Mouse (Mus musculus) mature B cell (primary cell): ENCODE measurements around the gene Myrip.
"Not testable (repeated sequence)": the region's sequence is repeated elsewhere in the genome, so short reads cannot be mapped to it uniquely, and the experiment has no call there.

Experiments
- in situ Hi-C: fragments of 300-500 bp; cut with MboI; formaldehyde crosslinking; loops from 2 replicates; pipeline ENCODE4 v1.14.3; 2019

Gene Myrip

DNA sequence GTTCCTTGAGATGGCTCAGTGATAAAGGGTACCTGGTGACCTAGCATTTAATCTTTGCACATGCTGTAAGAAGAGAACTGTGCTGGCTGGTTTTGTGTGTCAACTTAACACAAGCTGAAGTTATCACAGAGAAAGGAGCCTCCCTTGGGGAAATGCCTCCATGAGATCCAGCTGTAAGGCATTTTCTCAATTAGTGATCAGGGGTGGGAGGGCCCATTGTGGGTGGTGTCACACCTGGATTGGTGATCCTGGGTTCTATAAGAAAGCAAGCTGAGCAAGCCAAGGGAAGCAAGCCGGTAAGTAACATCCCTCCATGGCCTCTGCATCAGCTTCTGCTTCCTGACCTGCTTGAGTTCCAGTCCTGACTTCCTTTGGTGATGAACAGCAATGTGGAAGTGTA, at the start of gene Myrip:
Myrip (plus strand) TSS at position 301 of the 400 bp plus-strand sequence.
- in situ Hi-C loops = not testable (repeated sequence)

DNA sequence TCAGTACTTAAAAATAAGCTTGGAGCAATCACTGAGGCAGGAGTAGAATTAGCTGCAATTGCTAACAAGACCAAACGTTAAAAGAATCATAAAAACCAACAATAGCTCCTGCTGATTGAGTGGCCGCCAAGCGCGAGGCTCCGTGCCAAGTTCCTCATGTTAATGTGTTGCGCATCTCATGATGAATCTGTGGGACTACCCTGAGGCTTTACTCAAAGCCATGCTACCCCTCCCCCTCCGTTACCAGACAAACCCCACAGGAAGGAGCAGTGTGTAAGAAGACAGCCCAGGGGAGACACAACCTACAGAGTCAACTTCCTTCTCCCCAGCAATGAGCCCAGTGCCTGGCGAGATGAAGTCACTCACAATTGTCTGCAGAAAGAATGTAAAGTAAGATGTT, 41.5 kb upstream of the Myrip start:
- in situ Hi-C loops = no loop called here

DNA sequence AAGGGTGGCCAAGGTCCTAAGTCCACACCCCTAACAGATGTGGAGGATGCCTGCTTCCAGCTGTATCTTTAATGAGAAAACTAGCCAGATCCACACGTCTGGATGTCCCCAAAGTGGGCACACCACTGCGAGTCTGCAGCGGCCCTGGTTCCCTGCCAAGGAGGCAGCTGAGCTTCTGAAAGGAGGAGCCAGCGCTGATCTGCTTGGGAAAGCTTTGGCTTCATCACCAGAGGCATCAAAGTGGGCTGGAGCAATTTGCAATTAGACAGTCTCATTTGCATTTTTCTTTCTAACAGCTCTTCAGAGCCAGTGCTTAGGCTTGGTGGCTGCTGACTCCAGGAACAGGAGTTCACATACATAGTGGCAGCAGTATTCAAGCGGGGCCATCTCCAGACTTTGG, 37.3 kb upstream of the Myrip start:
- in situ Hi-C loops = no loop called here

DNA sequence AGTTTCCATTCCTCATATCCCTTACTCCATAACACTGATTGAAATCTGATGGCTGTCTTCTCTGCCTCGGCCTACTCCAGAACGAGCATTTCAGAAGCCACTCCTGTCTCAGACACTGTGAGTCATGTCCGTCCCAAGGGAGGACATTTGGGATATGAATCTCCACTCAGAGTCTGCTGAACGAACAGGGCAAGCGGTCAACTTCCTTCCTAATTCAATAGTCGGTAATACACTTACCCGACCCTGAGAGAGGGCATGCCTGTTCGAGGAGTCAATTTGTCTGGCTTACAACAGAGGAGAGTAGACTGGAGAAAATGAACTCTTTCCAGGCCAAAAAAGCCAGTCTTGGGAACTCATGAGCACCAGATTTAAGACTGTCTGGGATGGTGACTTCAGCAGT, 28.2 kb upstream of the Myrip start:
- in situ Hi-C loops = no loop called here

DNA sequence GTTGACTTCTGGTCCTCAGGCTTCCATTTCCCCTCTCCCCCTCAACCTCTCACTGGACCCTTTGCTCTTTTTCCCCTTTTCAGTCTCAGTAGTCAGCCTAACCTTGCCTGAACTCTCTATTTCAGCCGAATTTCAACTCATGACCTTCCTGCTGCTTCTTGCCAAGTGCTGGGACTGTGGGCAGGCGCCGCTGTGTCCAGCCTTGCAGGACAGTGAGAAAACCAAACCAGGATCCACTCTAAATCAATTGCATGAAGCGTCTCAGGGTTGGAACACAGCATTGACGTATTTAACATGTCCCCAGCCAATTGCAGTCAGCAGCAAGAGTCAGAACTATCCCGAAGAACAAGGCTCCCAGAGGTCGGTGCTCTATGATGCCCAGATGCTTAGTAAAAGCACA, 26.1 kb upstream of the Myrip start:
- in situ Hi-C loops = no loop called here

DNA sequence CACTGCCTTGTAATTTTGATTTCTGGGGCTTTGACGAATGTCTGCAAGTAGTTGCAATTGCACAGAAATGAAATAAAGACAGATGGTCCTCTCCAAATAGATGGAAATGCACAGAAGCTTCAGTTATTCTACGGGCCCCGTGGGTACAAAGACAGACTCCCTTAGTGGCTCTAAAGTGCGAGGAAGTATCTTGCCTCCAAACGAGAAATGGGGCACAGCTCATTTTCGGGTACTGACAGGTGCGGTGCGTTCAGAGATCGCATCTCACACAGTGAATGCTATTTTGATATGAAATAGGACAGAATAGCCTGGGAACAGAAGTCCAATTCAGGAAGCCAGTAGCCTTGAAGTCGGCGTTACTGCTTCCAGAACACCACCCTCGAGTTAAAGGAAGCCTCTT, 20.2 kb upstream of the Myrip start:
- in situ Hi-C loops = no loop called here

DNA sequence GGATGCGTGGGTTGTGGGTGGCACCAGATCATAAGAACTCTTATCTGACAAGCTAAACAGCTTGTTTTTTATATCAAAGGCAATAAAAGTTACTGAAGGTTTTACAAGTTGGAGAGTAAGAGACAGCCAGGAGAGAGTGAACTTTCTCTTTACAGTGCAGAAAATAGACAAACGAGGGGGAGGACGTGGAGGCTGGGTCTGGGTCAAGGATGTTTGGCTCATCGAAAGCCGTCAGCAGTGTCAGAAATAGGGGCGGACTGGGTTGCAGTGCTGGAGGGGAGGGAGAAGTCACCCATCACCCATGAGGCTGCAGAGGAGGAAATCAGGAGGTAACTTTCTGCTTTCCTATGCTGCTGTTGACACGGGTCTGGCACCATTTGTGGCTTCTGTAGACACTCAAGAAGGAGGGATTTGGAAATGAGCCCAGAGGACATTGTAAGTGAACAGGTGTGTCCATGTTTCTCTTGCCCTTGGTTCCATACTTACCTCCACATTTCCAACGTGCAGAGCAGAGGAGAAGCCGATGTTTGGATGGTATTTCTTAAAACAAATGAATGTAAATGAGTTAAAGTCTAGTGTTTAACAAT, 18.8 kb upstream of the Myrip start:
- in situ Hi-C loops = no loop called here

DNA sequence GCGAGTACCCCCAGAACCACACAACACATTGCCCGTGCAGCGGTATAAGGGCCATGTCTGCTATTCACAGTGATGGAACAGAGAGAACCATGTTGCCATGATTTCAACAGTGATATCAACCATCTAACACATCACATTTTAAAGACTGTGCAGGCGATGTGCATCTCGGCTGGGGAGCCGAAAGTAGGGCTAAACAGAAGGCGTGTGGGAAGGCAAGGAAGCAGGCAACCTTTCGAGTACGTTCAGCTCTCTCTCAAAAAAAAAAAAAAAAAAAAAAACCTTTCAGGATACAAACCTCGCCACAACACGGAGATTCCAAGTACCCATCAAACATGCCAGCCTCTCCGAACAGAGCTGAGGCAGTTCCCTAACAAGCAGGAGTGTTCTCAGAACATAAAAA, 17.8 kb upstream of the Myrip start:
- in situ Hi-C loops = no loop called here

DNA sequence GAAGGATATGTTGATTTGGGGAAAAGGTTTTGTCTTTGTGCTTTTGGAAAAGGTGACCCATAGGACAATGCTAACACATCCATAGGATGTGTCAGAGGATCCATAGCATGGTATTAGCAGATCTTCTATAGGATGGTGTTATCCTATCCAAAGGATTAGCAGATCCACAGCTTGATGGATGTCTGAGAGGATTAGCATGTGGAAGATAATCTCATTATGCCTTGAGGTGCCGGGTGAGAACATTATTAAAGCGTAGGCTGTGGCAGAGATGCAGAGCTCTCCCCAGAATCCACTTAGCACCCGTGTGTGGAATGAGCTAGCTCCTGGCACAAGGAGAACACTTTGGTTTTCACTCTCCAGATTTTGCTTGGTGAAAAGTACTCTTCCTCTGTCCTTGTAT, 13.3 kb upstream of the Myrip start:
- in situ Hi-C loops = no loop called here

DNA sequence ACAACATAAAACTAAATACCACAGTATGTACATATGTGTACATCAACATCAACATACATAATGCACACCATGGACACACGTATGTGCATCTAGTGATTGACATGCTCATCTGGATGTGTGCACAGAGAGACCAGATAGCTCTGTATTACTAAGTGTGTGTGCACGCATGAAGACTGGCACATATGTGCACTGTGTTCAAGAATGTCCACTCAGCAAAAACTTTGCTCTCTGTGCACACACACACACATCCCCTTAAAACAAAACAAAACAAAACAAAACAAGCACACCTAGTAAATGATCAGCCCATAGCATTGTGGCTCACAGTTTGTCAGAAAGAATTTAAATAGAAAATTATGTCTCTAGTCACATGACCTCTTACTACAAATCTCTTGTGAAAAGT, 10.9 kb upstream of the Myrip start:
- in situ Hi-C loops = no loop called here

DNA sequence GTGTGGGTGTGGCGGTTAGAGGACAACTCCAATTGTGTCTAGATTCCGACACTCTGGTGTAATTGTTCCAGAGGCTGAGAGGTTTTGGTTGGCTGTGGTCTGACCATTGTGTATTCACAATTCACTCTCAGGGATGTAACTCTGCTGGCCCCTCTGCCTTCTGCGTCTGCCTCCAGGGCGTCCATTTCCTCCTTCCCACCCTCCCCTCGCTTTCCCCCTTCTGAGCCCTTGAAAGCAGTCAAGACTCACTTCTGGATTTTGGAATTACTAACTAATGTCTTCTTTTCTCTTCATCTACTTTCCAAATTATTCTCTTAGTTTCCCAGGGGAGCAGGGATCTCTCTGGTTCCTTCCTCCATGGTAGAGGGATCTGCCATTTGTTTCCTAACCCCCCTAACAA, 8.8 kb upstream of the Myrip start:
- in situ Hi-C loops = no loop called here

DNA sequence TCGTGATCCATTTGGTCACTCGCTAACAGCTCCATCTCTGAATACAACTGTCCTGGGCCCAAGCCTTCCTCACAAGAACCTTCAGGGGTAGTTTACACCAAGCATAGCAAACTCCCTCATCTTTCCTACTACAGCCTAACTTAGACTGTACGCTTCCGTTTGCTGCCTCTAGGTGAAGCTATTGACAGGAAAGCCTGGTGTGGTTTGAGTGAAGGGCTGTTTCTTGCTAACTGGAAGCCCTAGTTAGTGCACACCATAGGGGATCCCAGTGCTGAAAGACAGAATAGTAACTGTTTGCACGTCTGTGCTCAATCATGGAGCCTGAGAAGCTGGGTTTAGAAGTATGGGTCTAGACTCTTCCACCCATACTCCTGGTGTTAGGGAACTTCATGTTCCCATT, 5.8 kb upstream of the Myrip start:
- in situ Hi-C loops = no loop called here

DNA sequence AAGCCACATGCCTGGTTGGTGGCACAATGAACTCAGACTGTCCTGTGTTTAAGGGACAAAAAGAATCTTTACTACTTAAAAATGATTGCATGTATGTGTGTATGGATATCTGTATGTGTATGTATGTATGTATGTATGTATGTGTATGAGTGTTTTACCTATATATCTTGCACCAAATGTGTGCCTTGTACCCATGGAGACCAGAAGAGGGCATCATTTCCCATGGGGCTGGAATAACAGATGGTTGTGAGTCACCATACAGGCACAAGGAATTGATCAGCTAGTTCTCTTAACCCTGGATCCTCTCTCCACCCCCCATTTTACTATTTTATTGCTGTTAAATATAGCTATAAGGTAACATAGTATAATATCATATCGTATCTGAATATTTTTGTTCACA, 4.4 kb upstream of the Myrip start:
- in situ Hi-C loops = no loop called here

DNA sequence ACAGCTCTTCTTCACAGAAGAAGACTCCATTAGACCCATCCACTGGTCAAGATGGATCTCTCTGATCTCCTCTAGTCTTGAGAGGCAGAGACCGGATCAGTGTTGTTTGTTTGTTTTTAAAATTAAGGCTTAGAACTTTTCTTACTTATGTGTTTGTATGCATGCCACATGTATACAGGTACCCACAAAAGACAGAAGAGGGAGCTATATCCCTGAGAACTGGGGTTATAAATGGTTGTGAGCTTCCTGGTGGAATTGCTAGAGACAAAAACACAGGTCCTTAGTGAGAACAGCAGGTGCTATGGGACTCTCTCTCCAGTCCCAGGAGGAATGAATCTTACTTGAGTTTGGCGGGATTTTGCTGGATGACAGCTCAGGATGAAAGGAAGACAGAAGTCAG, 1.9 kb upstream of the Myrip start:
- in situ Hi-C loops = no loop called here

DNA sequence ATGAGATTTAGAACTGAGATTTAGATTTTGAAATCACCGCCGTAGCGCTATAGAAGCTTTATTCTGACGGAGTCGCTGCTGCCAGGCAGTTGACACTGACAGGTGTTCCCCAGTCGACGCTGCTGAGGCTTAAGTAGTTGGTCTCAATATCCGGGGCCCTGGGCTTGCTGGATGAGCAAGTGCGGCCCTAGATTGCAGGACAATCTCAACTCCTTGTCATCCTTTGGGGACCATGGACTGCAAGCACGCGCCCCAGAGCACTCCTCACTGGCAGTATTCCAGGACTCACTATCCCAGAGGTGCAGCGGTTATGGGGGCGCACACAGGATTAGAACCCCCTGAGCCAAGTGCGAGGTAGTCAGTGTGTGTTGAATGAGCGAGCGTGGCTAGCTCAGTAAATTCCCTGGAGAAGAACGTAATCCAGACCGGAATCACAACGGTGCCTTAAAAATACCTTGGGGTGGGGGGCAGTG, 1.7 kb downstream of the Myrip start:
- in situ Hi-C loops = no loop called here

DNA sequence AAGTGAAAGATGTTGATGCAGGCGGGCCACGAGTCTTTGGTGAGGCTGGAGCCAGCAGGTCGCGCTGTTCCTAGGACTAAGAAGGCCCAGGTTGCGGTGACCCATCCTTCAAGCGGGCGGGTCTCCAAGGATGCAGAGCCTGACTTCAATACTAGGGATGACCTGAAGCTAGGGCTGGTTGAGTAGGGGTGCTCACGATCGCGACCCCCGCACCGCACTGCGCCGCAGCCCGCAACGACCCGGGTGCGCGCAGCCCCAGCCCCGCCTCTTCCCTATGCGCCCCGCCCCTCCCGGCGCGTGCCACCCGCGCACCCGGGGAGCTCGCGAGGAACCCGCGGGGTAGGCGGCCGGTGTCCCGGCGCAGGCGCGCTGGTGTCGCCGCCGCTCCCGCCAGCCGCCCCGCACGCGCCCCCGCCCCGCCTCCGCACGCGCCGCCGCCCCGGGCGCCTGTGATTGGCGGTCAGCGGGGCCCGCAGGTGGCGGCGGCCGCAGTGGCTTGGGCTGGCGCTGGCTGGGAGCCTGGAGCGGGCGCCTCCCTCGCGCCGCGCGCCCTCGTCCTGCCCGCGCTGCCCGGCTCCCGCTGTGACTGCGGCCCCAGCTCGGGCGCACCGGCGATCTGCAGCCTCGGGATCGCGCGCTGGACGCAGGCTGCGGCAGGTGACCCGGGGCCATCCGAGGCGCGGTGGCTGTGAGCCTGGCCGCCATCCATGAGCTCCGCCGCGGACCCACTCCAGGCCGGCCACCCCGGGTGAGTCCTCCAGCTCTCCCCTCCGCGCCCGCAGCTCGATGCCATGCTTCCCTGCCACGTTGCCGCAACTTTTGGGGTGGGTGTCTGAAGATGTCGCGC, 2.4 kb downstream of the Myrip start:
- in situ Hi-C loops = no loop called here

DNA sequence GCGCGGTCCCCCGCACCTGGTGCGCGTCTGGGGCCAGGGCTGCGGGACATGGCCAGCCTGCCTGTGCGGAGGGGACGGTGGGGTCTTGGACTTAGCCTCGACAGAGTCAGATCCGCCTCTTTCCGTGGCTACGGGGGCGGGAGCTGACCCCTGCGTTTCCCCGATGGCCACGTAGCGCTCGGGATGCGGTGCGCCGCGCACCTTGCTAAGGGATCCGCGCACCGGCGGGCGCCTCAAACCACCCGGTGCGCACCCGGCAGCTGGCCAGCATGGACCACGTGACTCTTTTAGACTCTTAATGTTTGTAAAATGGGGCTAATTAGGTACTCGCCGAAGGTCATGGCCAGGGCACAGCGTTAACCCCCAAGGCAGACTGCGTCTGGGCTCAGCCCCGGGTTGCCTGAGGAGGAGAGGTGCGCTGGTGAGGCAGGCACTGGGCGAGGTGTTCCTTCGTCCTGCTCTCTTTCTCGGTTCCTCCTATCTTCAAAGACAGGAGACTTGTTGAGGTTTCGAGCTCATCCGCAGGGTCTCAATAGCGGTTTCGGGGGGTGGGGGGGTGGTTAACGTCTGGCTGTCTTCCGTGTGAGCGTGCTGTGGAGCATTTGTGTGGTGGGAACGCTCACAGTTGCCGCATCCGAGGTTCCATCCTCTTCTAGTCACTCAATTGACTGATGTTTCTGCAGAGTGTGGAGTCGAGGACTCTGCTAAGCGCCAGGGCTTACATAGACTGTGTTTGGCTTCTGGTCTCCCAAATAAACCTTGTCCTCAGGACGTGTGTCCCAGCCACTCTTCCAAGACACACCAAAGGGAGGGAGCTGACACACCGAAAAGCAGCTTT, 3.2 kb downstream of the Myrip start:
- in situ Hi-C loops = no loop called here

DNA sequence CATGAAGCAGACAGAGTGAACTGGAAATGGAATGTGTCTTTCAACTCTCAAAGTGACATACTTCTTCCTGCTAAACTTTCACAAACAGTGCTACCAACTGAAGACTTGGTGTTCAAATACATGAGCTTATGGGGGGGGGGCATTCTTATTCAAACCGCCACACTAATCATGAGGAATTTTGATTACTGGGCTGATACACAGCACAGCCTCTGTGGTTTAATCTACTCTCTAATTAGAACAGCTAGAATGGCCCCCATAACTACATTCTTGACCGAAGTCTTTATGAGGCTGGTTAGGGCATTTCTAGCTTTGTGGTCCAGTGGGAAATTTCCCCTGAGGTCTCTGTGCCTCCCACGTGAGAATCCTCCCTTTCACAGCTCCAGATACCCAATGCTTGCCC, 13.9 kb downstream of the Myrip start:
- in situ Hi-C loops = no loop called here

DNA sequence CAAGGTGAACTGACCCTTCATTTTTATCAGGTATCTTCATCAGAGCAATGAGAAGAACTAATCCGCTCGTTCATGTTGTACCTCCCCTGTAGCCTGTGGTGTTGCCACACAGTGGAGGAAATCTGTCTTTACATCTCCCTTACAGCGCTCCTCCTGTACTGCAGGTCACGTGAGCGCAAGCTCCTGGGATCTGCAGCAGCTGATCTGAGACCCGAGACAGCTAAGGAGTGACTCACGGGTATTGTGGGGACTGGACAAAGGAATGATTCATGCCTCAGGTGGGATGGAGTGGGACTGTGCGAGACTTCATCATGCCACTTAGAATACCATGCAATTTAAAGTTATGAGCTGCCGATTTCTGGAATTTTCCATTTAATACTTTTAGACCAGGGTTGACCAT, 17.8 kb downstream of the Myrip start:
- in situ Hi-C loops = no loop called here

DNA sequence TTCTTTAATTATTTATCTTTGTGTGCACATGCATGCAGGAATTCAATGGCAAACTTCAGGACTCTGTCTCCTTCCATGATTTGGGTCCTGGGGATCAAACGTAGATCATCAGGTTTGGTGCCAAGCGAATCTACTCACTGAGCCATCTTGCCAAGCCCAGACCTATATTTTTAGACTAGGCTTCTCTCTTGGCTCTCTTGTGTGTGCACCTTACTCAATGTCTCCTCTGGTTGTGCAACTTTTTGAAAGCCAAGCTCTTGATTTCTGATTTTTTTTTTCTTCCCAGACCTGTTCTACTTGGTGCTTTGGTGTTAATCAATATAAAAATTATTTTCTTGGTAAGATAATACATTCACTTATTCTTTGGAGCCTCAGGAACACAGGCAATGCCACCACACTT, 19.3 kb downstream of the Myrip start:
- in situ Hi-C loops = no loop called here

DNA sequence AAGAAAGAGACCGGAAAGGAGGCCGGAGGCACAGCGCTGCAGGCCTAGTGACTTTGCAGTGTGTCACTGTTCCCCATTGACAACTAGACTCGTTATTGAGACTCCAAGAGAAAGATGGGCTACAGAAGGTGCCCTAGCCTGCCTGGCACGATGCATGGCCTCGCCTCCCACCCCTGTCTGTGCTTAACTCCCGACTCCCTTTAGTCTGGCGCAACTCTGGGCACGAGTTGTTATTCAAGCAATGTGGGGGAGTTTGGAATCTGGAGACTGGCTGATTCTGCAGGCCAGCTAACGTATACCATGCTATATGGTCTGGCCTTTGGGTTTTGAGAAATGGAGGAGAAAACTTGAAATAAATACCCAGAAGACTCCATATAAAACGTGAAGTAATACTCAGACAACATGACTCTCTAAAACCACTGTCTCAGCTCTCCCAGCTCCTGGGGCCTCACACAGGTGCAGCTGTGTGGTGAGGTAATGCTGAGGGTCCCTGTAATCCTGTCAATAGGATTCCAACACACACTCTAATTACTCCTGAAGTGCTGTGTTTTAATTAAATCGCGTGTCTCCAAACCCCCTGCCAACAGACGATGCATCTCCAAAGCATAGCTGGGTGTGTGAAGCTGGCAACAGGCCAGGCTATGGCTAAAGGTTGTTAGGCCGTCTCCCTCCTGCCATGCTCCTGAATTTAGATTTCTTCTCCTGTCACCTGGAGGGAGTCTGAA, 21.6 kb downstream of the Myrip start:
- in situ Hi-C loops = no loop called here

DNA sequence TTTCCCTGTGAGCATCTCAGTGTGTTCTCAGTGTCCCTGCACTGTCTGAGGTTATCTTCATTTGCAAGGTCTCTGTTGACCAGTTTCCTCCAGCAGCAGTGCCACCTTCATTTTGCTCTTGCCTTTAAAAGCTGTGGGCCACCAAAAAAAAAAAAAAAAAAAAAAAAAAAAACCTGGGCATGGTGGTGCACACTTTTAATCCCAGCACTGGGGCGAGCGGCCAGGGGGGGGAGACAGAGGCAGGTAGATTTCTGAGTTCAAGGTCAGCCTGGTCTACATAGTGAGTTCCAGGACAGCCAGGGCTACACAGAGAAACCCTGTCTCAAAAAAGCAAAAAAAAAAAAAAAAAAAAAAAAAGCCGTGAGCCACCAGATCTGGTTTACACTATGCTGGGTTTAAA, 29.7 kb downstream of the Myrip start:
- in situ Hi-C loops = not testable (repeated sequence)
